Mouse (Mus musculus): ENCODE results near the gene Psg26. TPM values are rescaled to one million over a fixed set of nuclear protein-coding genes. Genes with fewer than 3 reads are reported as not detected.
"Not testable (repeated sequence)": the region's sequence is repeated elsewhere in the genome, so short reads cannot be mapped to it uniquely, and the experiment has no call there.

The Psg26 gene
- not detected for polyA plus RNA-seq (2017; shearing (Covaris generic))

DNA sequence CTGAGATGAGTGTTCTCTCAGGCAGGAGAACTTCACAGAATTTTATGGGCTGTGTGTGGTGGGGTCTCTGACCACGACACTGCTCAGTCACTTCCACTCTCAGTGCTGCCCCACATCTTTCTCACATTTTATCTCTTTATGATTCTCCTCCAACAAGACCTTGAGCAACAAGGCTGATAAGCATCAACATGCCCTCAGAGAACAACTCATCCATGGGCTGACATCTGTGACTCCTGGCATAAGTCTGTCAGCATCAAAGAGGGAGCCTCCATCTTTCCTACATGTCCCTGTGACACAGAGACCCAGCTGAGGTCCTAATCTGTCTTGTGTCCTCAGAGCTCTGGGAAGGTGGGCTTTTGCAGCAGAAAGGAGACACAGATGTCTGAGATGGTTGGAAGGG, at the start of gene Psg26:
TSS of gene Psg26 (minus strand) at position 101 of the 400 bp plus-strand sequence.
- no peak for ATAC-seq

- no peak for ATAC-seq
Observed at GRCm38 (mm10) chr7:18533420-18533819, 49.4 kb upstream of the Psg26 start.

GRCm38 (mm10) chr7:18532169-18532568, 48.2 kb upstream of the Psg26 start, which contains the start of gene Psg25:
TSS of gene Psg25 (minus strand) at chr7:18532269.
- no peak for ATAC-seq

GRCm38 (mm10) chr7:18524668-18525067, 40.7 kb upstream of the Psg26 start:
- ATAC-seq, result no peak

- not testable (repeated sequence) for ATAC-seq
Observed at GRCm38 (mm10) chr7:18512848-18513247, 28.9 kb upstream of the Psg26 start.

- ATAC-seq, result not testable (repeated sequence)
Observed at GRCm38 (mm10) chr7:18512417-18512816, 28.4 kb upstream of the Psg26 start.

DNA sequence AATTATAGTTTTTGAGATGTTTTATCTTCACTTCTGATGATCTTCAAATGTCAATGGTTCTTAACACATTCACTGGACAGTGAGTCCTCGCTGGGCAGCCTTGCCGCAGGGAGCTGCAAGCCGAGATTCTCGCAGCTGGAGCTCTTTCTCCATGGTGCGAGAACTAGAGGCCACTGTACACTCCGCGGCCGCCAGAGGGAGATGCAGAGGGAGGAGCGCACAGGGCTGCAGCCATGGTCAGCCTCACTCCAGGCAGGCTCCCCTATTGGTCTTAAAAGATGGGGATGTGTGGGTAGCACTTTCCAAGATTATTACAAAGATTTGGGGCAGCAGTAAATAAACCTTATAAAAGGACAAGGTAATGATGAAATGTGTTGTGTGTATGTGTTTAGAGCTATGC, 27.5 kb upstream of the Psg26 start:
- no peak for ATAC-seq

GRCm38 (mm10) chr7:18431941-18432340, 52.0 kb downstream of the Psg26 start, which contains the start of gene Psg28:
TSS of gene Psg28 (minus strand) at chr7:18432041.
- not testable (repeated sequence) for ATAC-seq

Other genes starting within 250 kb of the Psg26 start
- not detected for gene Mill1, start 238.8 kb downstream of the Psg26 start, polyA plus RNA-seq (2017; shearing (Covaris generic))
- gene Psg18, start 129.2 kb downstream of the Psg26 start, polyA plus RNA-seq (2017; shearing (Covaris generic)), result not detected
- gene Psg28, start 52.1 kb downstream of the Psg26 start, polyA plus RNA-seq (2017; shearing (Covaris generic)), result not detected
- gene Psg25, start 48.1 kb upstream of the Psg26 start, polyA plus RNA-seq (2017; shearing (Covaris generic)), result not detected
- gene Psg27, start 83.1 kb upstream of the Psg26 start, polyA plus RNA-seq (2017; shearing (Covaris generic)), result not detected
- gene Psg23, start 132.3 kb upstream of the Psg26 start, polyA plus RNA-seq (2017; shearing (Covaris generic)), result not detected
- not detected for gene Psg21, start 172.5 kb upstream of the Psg26 start, polyA plus RNA-seq (2017; shearing (Covaris generic))
- not detected for gene Psg20, start 202.0 kb upstream of the Psg26 start, polyA plus RNA-seq (2017; shearing (Covaris generic))
- gene Psg22, start 233.9 kb upstream of the Psg26 start, polyA plus RNA-seq (2017; shearing (Covaris generic)), result not detected